Mouse (Mus musculus): ENCODE measurements around the gene Fam163a. TPM values are rescaled to one million over a fixed set of nuclear protein-coding genes. Genes with fewer than 3 reads are reported as not detected.

Fam163a gene
- total and polyA plus RNA-seq, 3 experiments: not detected

GRCm38 (mm10) chr1:156108400-156108799 is 96.4 kb downstream of the Fam163a start:
- DNase-seq (ENCODE audit: low read depth, low spot score): no peak
- Histone ChIP-seq H3K79me2 (ENCODE audit: control insufficient read depth, insufficient read depth, low read length, poor library complexity) (no peaks in the 10 kb centered on the region), H3K36me3 (ENCODE audit: control insufficient read depth in 1 of 2, insufficient read depth in 2 of 2, low read length in 2 of 2) (peaks cover 0 to 2% of the 10 kb centered on the region in 2 experiments; a peak in 1 of 4 replicates), H3K4me1 (ENCODE audit: control insufficient read depth in 1 of 2, insufficient read depth in 2 of 2, low read length in 2 of 2) (peaks cover 0 to 1% of the 10 kb centered on the region in 2 experiments; a peak in 2 of 4 replicates), H3K4me3 (ENCODE audit: control insufficient read depth in 1 of 2, insufficient read depth in 1 of 2, low read depth in 2 of 2, low read length in 2 of 2) (no peak overlapping the region), H3K9me3 (replicated peaks; ENCODE audit: insufficient read depth, low read length) (no peaks in the 10 kb centered on the region), H3K27ac (ENCODE audit: control insufficient read depth, low read depth, low read length) (no peak overlapping the region), H3K9ac (ENCODE audit: control insufficient read depth, low read depth, low read length, poor library complexity, severe bottlenecking) (no peak overlapping the region), H3K27me3 (ENCODE audit: control insufficient read depth in 1 of 2, insufficient read depth in 2 of 2, low read length in 2 of 2) (no peaks in the 10 kb centered on the region)
- TF ChIP-seq NELFE (IDR thresholded peaks at IDR 0.05; ENCODE audit: low read depth, low read length) (no peak), JUND (IDR thresholded peaks at IDR 0.05; ENCODE audit: low read depth, low read length) (no peak), ELF1 (IDR thresholded peaks at IDR 0.05; ENCODE audit: low read depth, low read length) (no peak), MYC (IDR thresholded peaks at IDR 0.05; ENCODE audit: low read depth, low read length) (no peak), E2F4 (IDR thresholded peaks at IDR 0.05; ENCODE audit: borderline replicate concordance, low read depth, low read length) (no peak), TBP (IDR thresholded peaks at IDR 0.05; ENCODE audit: low read depth, low read length) (no peak), ZNF384 (IDR thresholded peaks at IDR 0.05; ENCODE audit: low read depth, low read length) (no peak), MAFK (IDR thresholded peaks at IDR 0.05; ENCODE audit: borderline replicate concordance, low read depth, low read length) (no peak), RCOR1 (IDR thresholded peaks at IDR 0.05; ENCODE audit: low read depth, low read length) (no peak), KAT2A (conservative IDR thresholded peaks at IDR 0.05; ENCODE audit: low read depth, low read length) (no peak), RAD21 (IDR thresholded peaks at IDR 0.05; ENCODE audit: low read depth, low read length) (no peak), UBTF (IDR thresholded peaks at IDR 0.05; ENCODE audit: borderline replicate concordance, insufficient read depth, low read depth, low read length) (no peak), SIN3A (IDR thresholded peaks at IDR 0.05; ENCODE audit: low read length) (no peak), CHD1 (IDR thresholded peaks at IDR 0.05; ENCODE audit: low read depth, low read length) (no peak), ETS1 (IDR thresholded peaks at IDR 0.05; ENCODE audit: low read depth, low read length) (no peak), HCFC1 (IDR thresholded peaks at IDR 0.05; ENCODE audit: low read depth, low read length) (no peak), POLR2A (IDR thresholded peaks at IDR 0.05; ENCODE audit: control insufficient read depth in 1 of 2, insufficient read depth in 1 of 2, low read depth in 1 of 2, low read length in 2 of 2, poor library complexity in 1 of 2) (no peak), NRF1 (IDR thresholded peaks at IDR 0.05; ENCODE audit: insufficient read depth, low read depth, low read length, poor library complexity, severe bottlenecking) (no peak), TCF12 (IDR thresholded peaks at IDR 0.05; ENCODE audit: low read depth, low read length) (no peak), POLR2AphosphoS5 (IDR thresholded peaks at IDR 0.05; ENCODE audit: borderline replicate concordance, low read depth, low read length) (no peak)

- DNase-seq (ENCODE audit: low read depth, low spot score): no peak
- Histone ChIP-seq H3K9ac (ENCODE audit: control insufficient read depth, low read depth, low read length, poor library complexity, severe bottlenecking) (no peak overlapping the region), H3K4me3 (ENCODE audit: control insufficient read depth in 1 of 2, insufficient read depth in 1 of 2, low read depth in 2 of 2, low read length in 2 of 2) (no peak overlapping the region), H3K36me3 (ENCODE audit: control insufficient read depth in 1 of 2, insufficient read depth in 2 of 2, low read length in 2 of 2) (no peaks in the 10 kb centered on the region), H3K27ac (ENCODE audit: control insufficient read depth, low read depth, low read length) (no peak overlapping the region), H3K4me1 (ENCODE audit: control insufficient read depth in 1 of 2, insufficient read depth in 2 of 2, low read length in 2 of 2) (no peaks in the 10 kb centered on the region; a peak in 1 of 4 replicates), H3K27me3 (ENCODE audit: control insufficient read depth in 1 of 2, insufficient read depth in 2 of 2, low read length in 2 of 2) (no peaks in the 10 kb centered on the region), H3K79me2 (ENCODE audit: control insufficient read depth, insufficient read depth, low read length, poor library complexity) (no peaks in the 10 kb centered on the region), H3K9me3 (replicated peaks; ENCODE audit: insufficient read depth, low read length) (no peaks in the 10 kb centered on the region)
- TF ChIP-seq SMC3 (IDR thresholded peaks at IDR 0.05; ENCODE audit: low read depth, low read length) (no peak), EP300 (IDR thresholded peaks at IDR 0.05; ENCODE audit: low read depth in 1 of 2, low read length in 2 of 2) (no peak), E2F4 (IDR thresholded peaks at IDR 0.05; ENCODE audit: borderline replicate concordance, low read depth, low read length) (no peak), RAD21 (IDR thresholded peaks at IDR 0.05; ENCODE audit: low read depth, low read length) (no peak), POLR2AphosphoS5 (IDR thresholded peaks at IDR 0.05; ENCODE audit: borderline replicate concordance, low read depth, low read length) (no peak), GATA1 (IDR thresholded peaks at IDR 0.05; ENCODE audit: low read depth, low read length) (no peak), MYC (IDR thresholded peaks at IDR 0.05; ENCODE audit: low read depth, low read length) (no peak), ELF1 (IDR thresholded peaks at IDR 0.05; ENCODE audit: low read depth, low read length) (no peak), CHD1 (IDR thresholded peaks at IDR 0.05; ENCODE audit: low read depth, low read length) (no peak), MAFK (IDR thresholded peaks at IDR 0.05; ENCODE audit: borderline replicate concordance, low read depth, low read length) (no peak), CHD2 (IDR thresholded peaks at IDR 0.05; ENCODE audit: low read length) (no peak), ZMIZ1 (IDR thresholded peaks at IDR 0.05; ENCODE audit: low read depth, low read length) (no peak), CTCF (IDR thresholded peaks at IDR 0.05 in 2 of 3, conservative IDR thresholded peaks at IDR 0.05 in 1 of 3; ENCODE audit: control insufficient read depth in 1 of 3, insufficient read depth in 1 of 3, low read depth in 2 of 3, low read length in 3 of 3, poor library complexity in 1 of 3, severe bottlenecking in 1 of 3) (no peak), TBP (IDR thresholded peaks at IDR 0.05; ENCODE audit: low read depth, low read length) (no peak)
These were observed 97.4 kb downstream of the Fam163a start for GRCm38 (mm10) chr1:156107424-156107823.
